Mouse (Mus musculus) kidney, embryonic 14.5 days (tissue): ENCODE data around the gene Ccdc33. TPM values are rescaled to one million over a fixed set of nuclear protein-coding genes. Genes with fewer than 3 reads are reported as not detected.

Experiments
- ATAC-seq: fragments of 200-750 bp; cut with Nextera tagmentation; 2 replicates; pipeline ENCODE4 v1.8.0; 2017; ENCODE audit warnings: moderate number of reproducible peaks, mild to moderate bottlenecking, moderate TSS enrichment, moderate library complexity; ENCODE audit not compliant: low FRiP score, low TSS enrichment
- H3K27ac ChIP-seq: fragments of 300-500 bp; sonication (generic); 2 replicates; pipeline ENCODE4 v1.5.1; 2014; ENCODE audit warnings: low read depth, mild to moderate bottlenecking, low read length, moderate library complexity, mixed read lengths
- H3K27me3 ChIP-seq: fragments of 300-500 bp; sonication (generic); 2 replicates; pipeline ENCODE4 v1.6.1; 2014; ENCODE audit warnings: mild to moderate bottlenecking, low read length; ENCODE audit not compliant: control insufficient read depth, insufficient read depth
- H3K36me3 ChIP-seq: fragments of 300-500 bp; sonication (generic); 2 replicates; pipeline ENCODE4 v1.6.1; 2014; ENCODE audit warnings: low read length, mixed read lengths; ENCODE audit not compliant: control insufficient read depth, insufficient read depth
- H3K4me1 ChIP-seq: fragments of 300-500 bp; sonication (generic); 2 replicates; pipeline ENCODE4 v1.6.1; 2014; ENCODE audit warnings: low read length, mixed read lengths; ENCODE audit not compliant: control insufficient read depth, insufficient read depth
- H3K4me2 ChIP-seq: fragments of 300-500 bp; sonication (generic); replicated peaks from 2 replicates; pipeline ENCODE4 v1.6.1; 2014; ENCODE audit warnings: low read depth, mild to moderate bottlenecking, low read length
- H3K4me3 ChIP-seq: fragments of 300-500 bp; sonication (generic); 2 replicates; pipeline ENCODE4 v1.5.1; 2014; ENCODE audit warnings: mild to moderate bottlenecking, low read length
- H3K9ac ChIP-seq: fragments of 300-500 bp; sonication (generic); 2 replicates; pipeline ENCODE4 v1.6.1; 2014; ENCODE audit warnings: low read depth, mild to moderate bottlenecking, low read length, moderate library complexity
- H3K9me3 ChIP-seq: fragments of 300-500 bp; sonication (generic); 2 replicates; pipeline ENCODE4 v1.6.1; 2016; ENCODE audit warnings: low read length; ENCODE audit not compliant: control insufficient read depth
- WGBS: fragments of 180-500 bp; shearing (Covaris S2); extraction: QIAGEN DNeasy Blood & Tissue Kit; methylation state at CpG from one replicate; pipeline ENCODE4 v1.1.7; 2014; 5-methylcytosine and 5-hydroxymethylcytosine counted together
- polyA plus RNA-seq: library from polyadenylated mRNA; unstranded; fragments of >200 nt; fragmentation: Nextera tagmentation; extraction: Ambion mirVana; gene quantifications from 2 replicates; pipeline ENCODE4 v1.2.1, GENCODE M21; 2014

Gene Ccdc33
- polyA plus RNA-seq, 1 experiment from 2014 or later: 0.57 TPM

DNA sequence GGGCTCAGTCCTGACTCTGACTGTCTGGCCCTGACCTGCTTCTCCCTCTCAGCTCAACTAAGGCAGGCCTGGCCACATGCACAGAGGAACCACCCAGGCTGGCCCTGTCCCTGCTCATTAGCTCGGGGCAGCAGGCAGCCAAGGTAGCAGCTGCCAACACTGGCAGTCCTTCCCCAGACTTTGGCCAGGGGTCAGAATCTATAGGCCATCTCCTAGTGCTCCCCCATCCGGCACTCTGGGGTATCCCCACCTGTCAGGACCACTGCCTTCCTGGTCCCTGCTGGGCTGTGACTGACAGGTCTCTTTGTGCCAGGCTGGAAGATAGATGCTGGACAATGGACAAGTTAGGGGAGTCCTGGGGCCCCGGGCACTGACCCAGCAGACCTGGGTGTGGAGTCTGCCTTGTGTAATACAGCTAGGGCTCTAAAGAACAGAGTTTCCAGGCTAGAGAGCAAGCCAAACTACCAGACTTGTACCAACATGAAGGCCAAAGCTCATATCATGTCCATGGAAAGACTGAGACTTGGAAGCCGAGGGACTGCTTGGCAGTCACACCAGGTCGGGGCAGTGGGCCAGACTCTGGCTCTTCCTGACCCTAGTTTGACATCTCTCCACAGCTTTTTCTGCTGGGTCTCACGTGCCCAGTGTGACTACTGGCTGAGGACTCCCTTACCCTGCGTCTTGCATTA, 25.9 kb downstream of the Ccdc33 start:
- H3K4me1 ChIP-seq: peaks cover 5% of the 10 kb centered on the region; the same call in 1 of the 2 replicates
- WGBS: 76% methylated on average over 7 of the region's 7 CpGs
- H3K27ac ChIP-seq: no peak overlapping the region
- no peak overlapping the region for H3K4me2 ChIP-seq
- no peak for ATAC-seq
- no peaks in the 10 kb centered on the region for H3K27me3 ChIP-seq
- H3K9ac ChIP-seq: no peak overlapping the region
- H3K36me3 ChIP-seq: no peaks in the 10 kb centered on the region
- H3K4me3 ChIP-seq: no peak overlapping the region
- no peaks in the 10 kb centered on the region for H3K9me3 ChIP-seq

DNA sequence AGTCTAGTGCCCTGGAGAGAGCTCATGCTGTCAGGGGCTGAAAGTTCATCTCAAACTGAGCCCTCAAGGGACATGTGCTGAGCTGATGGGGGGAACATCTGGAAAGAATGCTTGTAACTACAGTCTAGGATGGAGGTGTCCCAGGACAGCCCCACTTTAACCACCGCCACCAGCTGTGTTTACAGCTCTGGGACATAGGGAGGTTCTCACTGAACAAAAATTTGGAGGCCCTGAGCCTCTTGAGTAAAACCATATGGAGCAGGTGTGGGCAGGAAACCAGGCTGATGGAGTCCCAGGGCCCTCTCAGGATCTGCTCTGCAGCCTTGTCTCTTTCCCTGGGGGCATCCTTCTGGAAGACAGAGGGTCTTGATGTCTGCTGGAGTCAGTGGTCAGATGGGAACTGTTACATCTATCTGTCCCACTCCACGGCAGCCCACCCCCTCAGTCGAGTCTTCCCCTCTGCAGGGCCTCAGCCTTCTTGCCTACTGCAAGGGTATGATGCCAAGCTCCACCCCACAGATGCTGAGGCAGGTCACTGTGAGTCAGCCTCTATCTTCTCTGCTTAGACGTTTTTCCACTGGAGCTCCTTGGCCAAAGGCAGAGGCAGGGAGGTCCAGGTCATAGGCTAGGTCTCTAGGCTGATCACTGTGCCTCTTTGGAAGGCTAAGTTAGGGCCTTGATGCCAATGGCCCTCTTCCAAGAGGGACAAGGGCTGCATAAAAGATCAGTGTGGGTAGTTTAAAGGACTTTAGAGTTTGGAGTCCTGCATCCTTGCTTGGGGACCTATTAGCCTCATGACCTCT, 26.8 kb downstream of the Ccdc33 start:
- no peak overlapping the region for H3K4me3 ChIP-seq
- 61% methylated on average over 4 of the region's 4 CpGs for WGBS
- no peak overlapping the region for H3K27ac ChIP-seq
- H3K9ac ChIP-seq: no peak overlapping the region
- H3K27me3 ChIP-seq: no peaks in the 10 kb centered on the region
- H3K36me3 ChIP-seq: no peaks in the 10 kb centered on the region
- peaks cover 13% of the 10 kb centered on the region; the same call in 1 of the 2 replicates for H3K4me1 ChIP-seq
- H3K9me3 ChIP-seq: no peaks in the 10 kb centered on the region
- H3K4me2 ChIP-seq: no peak overlapping the region
- ATAC-seq: no peak

DNA sequence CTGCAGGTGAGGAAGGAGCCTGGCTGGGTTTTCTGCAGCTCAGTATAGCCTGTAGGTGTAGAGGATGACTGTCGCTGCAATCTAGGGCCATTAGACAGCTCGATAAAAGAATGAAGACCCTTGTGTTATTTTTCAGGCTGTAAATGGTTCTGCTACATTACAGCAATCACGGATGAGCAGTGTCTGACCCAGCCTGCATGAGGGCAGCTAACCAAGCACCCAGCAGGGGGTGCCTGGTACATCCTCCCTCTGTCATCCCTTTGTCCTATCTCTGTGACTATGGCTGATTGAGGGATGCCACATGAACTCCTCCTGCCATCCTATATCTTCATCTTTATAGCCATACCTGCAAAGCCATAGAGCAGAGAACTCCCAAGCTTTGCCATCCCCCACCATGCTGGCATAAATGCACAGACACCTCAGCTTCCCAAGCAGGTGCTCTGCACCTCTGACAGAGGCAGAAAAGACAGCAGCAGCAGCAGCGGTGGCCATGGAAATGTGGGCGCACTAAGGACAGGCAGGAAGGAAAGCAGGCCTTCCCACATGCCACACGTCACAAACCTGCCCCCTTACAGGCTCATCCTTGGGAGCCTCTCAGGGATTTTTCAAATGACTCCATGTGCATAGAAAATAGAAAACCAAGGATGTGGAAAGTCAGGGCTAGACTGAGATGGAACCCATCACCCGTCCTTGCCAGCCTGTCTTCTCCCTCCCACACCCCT, 31.2 kb downstream of the Ccdc33 start:
- Histone ChIP-seq H3K9me3 (no peaks in the 10 kb centered on the region), H3K4me2 (no peak overlapping the region), H3K4me3 (no peak overlapping the region), H3K27ac (no peak overlapping the region), H3K4me1 (peaks cover 24% of the 10 kb centered on the region), H3K27me3 (no peaks in the 10 kb centered on the region), H3K9ac (no peak overlapping the region), H3K36me3 (no peaks in the 10 kb centered on the region)
- WGBS: 52% methylated on average over 7 of the region's 7 CpGs
- ATAC-seq: no peak

DNA sequence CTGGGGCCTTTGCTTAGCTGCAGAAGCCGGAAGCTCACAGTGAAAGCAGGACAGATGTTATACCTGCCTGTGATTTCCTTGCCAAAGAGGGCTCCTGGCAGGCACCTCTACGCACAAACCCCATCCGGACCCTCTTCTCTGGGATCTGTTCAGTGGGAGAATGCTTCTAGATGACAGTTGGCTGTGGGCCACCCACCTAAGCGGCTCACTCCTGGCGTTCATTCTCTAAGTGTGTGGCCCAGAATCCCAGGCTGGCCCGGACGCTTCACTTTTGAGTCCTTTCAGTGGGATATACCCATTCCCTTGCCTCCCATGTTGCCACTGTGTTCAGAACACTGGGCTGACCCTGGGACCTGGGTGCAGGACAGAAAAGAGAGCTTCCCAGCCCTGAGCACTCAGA, 31.8 kb downstream of the Ccdc33 start:
- 73% methylated on average over 7 of the region's 7 CpGs for WGBS
- no peak overlapping the region for H3K4me3 ChIP-seq
- H3K4me2 ChIP-seq: no peak overlapping the region
- peaks cover 24% of the 10 kb centered on the region for H3K4me1 ChIP-seq
- H3K9ac ChIP-seq: no peak overlapping the region
- H3K27me3 ChIP-seq: no peaks in the 10 kb centered on the region
- ATAC-seq: no peak
- H3K27ac ChIP-seq: no peak overlapping the region
- no peaks in the 10 kb centered on the region for H3K36me3 ChIP-seq
- H3K9me3 ChIP-seq: no peaks in the 10 kb centered on the region

DNA sequence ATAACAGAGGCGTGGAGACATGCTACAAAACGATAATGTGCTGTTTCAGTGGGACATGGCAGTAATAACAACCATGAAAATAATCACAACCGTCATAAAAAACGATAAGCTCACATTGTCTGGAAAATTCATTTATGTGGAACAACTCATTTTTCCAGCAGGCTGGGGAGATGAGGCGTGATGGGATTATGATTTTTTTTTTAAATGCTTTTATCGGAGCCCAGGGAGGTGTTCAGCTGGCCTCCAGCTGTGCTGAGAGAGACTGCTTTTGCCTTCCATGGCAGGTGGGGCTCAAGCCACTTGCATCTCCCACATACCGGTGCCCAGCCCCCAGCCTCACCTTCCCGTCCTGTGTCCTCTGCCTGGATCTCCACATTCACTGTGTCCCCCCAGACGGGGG, 32.4 kb downstream of the Ccdc33 start:
- ATAC-seq: no peak
- WGBS: 45% methylated on average over 9 of the region's 9 CpGs
- Histone ChIP-seq H3K27ac (no peak overlapping the region), H3K9me3 (no peaks in the 10 kb centered on the region), H3K4me2 (no peak overlapping the region), H3K36me3 (no peaks in the 10 kb centered on the region), H3K27me3 (no peaks in the 10 kb centered on the region), H3K4me1 (peaks cover 24% of the 10 kb centered on the region), H3K4me3 (no peak overlapping the region), H3K9ac (no peak overlapping the region)

DNA sequence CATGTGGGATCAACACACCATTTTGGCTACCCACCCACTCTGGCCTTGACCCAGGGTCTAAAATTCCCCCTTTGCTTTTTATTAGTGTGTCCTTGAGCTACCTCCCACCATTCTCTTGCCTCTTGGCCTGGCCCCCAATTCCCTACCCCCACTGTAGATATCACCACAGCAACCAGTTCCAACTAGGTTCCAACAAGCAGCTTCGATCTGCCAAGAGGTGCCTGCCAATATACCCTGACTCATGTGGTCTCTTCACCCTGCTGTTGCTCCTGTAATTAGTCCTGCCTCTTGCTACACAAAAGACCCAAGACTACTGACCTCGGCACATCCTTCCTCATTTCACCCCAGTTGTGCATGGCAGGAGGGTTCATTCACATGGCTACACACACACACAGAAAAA, 33.5 kb downstream of the Ccdc33 start:
- WGBS: 15% methylated on average over 2 of the region's 2 CpGs
- H3K9me3 ChIP-seq: no peaks in the 10 kb centered on the region
- no peak overlapping the region for H3K4me2 ChIP-seq
- no peaks in the 10 kb centered on the region for H3K27me3 ChIP-seq
- no peak overlapping the region for H3K4me3 ChIP-seq
- H3K4me1 ChIP-seq: peaks cover 24% of the 10 kb centered on the region
- H3K9ac ChIP-seq: no peak overlapping the region
- no peak overlapping the region for H3K27ac ChIP-seq
- no peak for ATAC-seq
- H3K36me3 ChIP-seq: no peaks in the 10 kb centered on the region

DNA sequence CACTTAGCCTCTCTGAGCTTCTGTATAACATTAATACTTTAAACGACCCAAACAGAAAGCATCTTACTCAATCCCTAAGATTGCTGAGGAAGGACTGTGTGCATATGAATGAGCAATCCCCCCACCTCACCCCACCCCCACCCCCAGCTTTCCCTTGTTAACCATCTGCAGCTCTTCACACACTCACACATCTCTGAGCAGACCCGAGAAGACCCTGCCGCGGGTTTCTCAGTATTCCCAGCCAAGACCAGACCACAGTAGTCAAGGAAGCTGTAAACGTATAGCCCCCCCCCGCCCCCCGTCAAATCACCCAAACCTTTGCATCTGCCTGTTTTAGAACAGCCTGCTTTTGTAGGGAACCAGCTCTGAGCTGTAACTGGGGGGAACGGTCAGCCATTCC, 34.0 kb downstream of the Ccdc33 start:
- Histone ChIP-seq H3K4me3 (no peak overlapping the region), H3K9me3 (no peaks in the 10 kb centered on the region), H3K9ac (no peak overlapping the region), H3K4me1 (peaks cover 24% of the 10 kb centered on the region), H3K27ac (no peak overlapping the region), H3K4me2 (no peak overlapping the region), H3K27me3 (no peaks in the 10 kb centered on the region), H3K36me3 (no peaks in the 10 kb centered on the region)
- WGBS: 21% methylated on average over 8 of the region's 8 CpGs
- ATAC-seq: no peak

DNA sequence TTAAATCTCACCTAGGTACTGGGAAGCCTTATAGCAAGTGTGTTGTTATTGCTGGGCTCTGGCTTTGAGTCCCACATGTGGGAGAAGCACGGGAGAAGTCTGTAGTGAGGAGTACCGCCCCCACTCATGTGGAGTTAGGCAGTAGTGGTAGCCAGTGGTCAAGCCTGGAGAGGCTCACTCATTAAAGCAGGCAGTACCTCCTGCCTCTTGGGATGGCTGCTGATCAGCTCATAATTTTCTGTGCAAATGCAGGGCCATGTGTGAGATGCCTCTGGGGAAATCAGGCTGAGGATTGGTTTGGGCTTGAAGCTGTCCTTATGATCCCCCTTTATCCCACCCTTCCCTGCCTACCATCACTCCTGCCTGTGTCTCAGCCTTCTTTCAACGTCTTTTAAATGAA, 44.1 kb downstream of the Ccdc33 start:
- no peak overlapping the region for H3K4me3 ChIP-seq
- no peaks in the 10 kb centered on the region for H3K4me1 ChIP-seq
- H3K4me2 ChIP-seq: no peak overlapping the region
- no peak overlapping the region for H3K9ac ChIP-seq
- no peak overlapping the region for H3K27ac ChIP-seq
- no peaks in the 10 kb centered on the region for H3K9me3 ChIP-seq
- ATAC-seq: no peak
- 38% methylated on average over 3 of the region's 3 CpGs for WGBS
- H3K36me3 ChIP-seq: no peaks in the 10 kb centered on the region
- no peaks in the 10 kb centered on the region for H3K27me3 ChIP-seq

DNA sequence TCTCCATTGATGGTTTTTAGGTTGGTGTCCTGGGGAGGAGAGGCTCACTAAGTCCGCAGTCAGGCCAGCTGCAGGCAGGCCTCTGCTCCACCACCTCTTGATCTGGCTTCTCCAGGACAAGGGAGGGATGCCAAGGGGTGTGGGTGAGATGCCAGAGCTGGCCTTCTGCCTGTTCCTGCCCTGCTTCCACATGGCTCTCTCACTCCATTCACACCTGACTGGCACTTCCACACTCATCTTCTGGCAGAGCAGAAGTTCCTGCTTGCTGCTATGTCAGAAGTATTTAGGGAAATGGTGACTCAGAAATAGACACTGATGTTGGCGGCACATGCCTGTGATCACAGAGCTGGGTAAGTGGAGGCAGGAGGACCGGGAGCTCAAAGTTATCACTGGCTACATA, 51.1 kb downstream of the Ccdc33 start:
- Histone ChIP-seq H3K4me3 (no peak overlapping the region), H3K9ac (no peak overlapping the region), H3K27me3 (peaks cover 3% of the 10 kb centered on the region; the same call in 1 of the 2 replicates), H3K9me3 (no peaks in the 10 kb centered on the region), H3K4me2 (no peak overlapping the region), H3K4me1 (no peaks in the 10 kb centered on the region; the same call in 1 of the 2 replicates), H3K27ac (no peak overlapping the region), H3K36me3 (no peaks in the 10 kb centered on the region)
- WGBS: 85% methylated on average over 3 of the region's 3 CpGs
- no peak for ATAC-seq
